Mouse (Mus musculus): ENCODE results near the gene Pax5. TPM values are rescaled to one million over a fixed set of nuclear protein-coding genes. Genes with fewer than 3 reads are reported as not detected.

Gene Pax5
- polyA plus RNA-seq, 1 experiment from 2014 or later: not detected

DNA sequence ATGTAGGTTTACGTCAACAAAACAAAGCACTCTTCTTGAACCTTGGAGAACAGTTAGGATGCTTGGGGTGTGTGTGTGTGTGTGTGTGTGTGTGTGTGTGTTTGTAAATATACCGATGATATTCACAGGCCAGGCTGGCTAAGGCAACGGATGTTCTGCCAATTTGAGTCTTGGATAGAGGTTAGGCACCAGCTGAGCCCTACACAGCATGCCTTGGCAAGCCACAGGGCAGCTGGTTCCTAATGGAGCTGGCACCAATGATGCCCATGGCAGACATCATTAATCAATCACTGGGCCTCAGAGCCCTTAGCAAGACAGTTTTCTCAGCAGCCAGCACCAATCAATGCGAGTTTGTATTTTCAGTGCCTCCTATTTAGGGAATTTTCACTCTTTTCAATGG is 173.5 kb downstream of the Pax5 start:
- no peaks in the 10 kb centered on the region for H3K4me1 ChIP-seq (replicated peaks; ENCODE audit: control insufficient read depth, insufficient read depth)

GRCm38 (mm10) chr4:44535646-44536045 is 174.6 kb downstream of the Pax5 start:
- DNase-seq (ENCODE audit: low spot score) (no peak), ATAC-seq (ENCODE audit: low FRiP score, low TSS enrichment) (no peak)
- Histone ChIP-seq H3K4me2 (replicated peaks; ENCODE audit: low read depth) (no peak overlapping the region), H3K4me1 (replicated peaks; ENCODE audit: control insufficient read depth, insufficient read depth) (no peaks in the 10 kb centered on the region), H3K36me3 (ENCODE audit: control insufficient read depth, insufficient read depth, low read length) (no peaks in the 10 kb centered on the region), H3K27ac (replicated peaks) (no peak overlapping the region), H3K27me3 (ENCODE audit: control insufficient read depth, insufficient read depth, low read length) (no peaks in the 10 kb centered on the region), H3K9me3 (ENCODE audit: control insufficient read depth, low read length) (no peaks in the 10 kb centered on the region), H3K9ac (ENCODE audit: low read length) (no peak overlapping the region), H3K4me3 (ENCODE audit: low read depth, low read length) (no peak overlapping the region)
- TF ChIP-seq CTCF (IDR thresholded peaks at IDR 0.05; ENCODE audit: low read depth): no peak
- no peak for TF ChIP-seq EP300 (optimal IDR thresholded peaks at IDR 0.05)
- WGBS: 87% methylated on average over 4 of the region's 4 CpGs

More for the DNA sequence above, 173.5 kb downstream of the Pax5 start:
- Histone ChIP-seq H3K4me3 (ENCODE audit: low read depth, low read length) (no peak overlapping the region), H3K9me3 (ENCODE audit: control insufficient read depth, low read length) (no peaks in the 10 kb centered on the region), H3K4me2 (replicated peaks; ENCODE audit: low read depth) (no peak overlapping the region), H3K9ac (ENCODE audit: low read length) (no peak overlapping the region), H3K27me3 (ENCODE audit: control insufficient read depth, insufficient read depth, low read length) (no peaks in the 10 kb centered on the region), H3K27ac (replicated peaks) (no peak overlapping the region), H3K36me3 (ENCODE audit: control insufficient read depth, insufficient read depth, low read length) (no peaks in the 10 kb centered on the region)
- TF ChIP-seq CTCF (IDR thresholded peaks at IDR 0.05; ENCODE audit: low read depth): no peak
- no peak for TF ChIP-seq EP300 (optimal IDR thresholded peaks at IDR 0.05)
- 78% methylated on average over 4 of the region's 4 CpGs for WGBS
- DNase-seq (ENCODE audit: low spot score) (no peak), ATAC-seq (ENCODE audit: low FRiP score, low TSS enrichment) (no peak)

DNA sequence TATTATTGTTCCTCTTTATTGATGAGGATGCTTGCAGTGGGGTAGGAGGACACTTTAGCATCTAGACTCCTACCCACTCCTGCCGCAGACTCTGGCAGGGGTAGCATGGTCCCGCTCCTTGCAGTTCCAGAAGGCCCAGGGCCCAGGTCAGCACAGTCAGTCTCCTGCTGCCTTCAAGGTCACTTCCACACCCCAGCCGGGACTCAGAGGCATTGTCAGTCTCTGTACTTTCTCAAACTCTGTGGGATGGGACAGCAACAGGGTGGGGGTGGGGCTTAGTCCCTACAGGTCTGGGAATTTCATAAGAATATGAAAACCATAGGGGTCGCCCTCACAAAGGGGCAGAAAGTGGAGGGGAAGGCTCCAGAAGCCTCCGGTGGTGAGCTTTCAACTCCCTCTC is 177.0 kb downstream of the Pax5 start:
- Histone ChIP-seq H3K9me3 (ENCODE audit: control insufficient read depth, low read length) (no peaks in the 10 kb centered on the region), H3K4me2 (replicated peaks; ENCODE audit: low read depth) (no peak overlapping the region), H3K4me1 (replicated peaks; ENCODE audit: control insufficient read depth, insufficient read depth) (no peaks in the 10 kb centered on the region), H3K9ac (ENCODE audit: low read length) (no peak overlapping the region), H3K36me3 (ENCODE audit: control insufficient read depth, insufficient read depth, low read length) (no peaks in the 10 kb centered on the region), H3K27me3 (ENCODE audit: control insufficient read depth, insufficient read depth, low read length) (no peaks in the 10 kb centered on the region), H3K27ac (replicated peaks) (no peak overlapping the region), H3K4me3 (ENCODE audit: low read depth, low read length) (no peak overlapping the region)
- WGBS: 64% methylated on average over 5 of the region's 5 CpGs
- ATAC-seq (ENCODE audit: low FRiP score, low TSS enrichment) (no peak), DNase-seq (ENCODE audit: low spot score) (no peak)
- TF ChIP-seq EP300 (optimal IDR thresholded peaks at IDR 0.05) (no peak), CTCF (IDR thresholded peaks at IDR 0.05; ENCODE audit: low read depth) (no peak)

DNA sequence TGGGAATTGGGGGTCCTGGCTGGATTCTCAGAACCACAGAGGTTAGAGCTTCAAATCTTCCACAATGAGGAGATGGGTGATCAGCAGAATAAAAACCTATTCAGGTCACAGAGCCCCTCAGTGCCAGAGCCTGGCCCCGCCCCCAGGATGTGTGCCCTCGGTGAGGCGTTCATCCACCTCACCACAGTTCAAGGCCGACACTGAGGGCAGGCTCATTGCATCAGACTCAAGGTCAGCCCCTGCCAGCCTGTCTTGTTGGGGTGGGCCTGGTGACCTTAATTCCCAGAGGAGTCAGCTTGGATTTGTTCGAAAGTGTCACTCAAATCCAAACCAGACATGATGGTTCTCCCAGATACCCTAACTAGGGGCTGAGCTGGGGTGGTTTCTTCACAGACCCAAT is 177.6 kb downstream of the Pax5 start:
- DNase-seq (ENCODE audit: low spot score) (no peak), ATAC-seq (ENCODE audit: low FRiP score, low TSS enrichment) (no peak)
- Histone ChIP-seq H3K4me3 (ENCODE audit: low read depth, low read length) (no peak overlapping the region), H3K4me1 (replicated peaks; ENCODE audit: control insufficient read depth, insufficient read depth) (no peaks in the 10 kb centered on the region), H3K4me2 (replicated peaks; ENCODE audit: low read depth) (no peak overlapping the region), H3K27ac (replicated peaks) (no peak overlapping the region), H3K27me3 (ENCODE audit: control insufficient read depth, insufficient read depth, low read length) (no peaks in the 10 kb centered on the region), H3K9ac (ENCODE audit: low read length) (no peak overlapping the region), H3K9me3 (ENCODE audit: control insufficient read depth, low read length) (no peaks in the 10 kb centered on the region), H3K36me3 (ENCODE audit: control insufficient read depth, insufficient read depth, low read length) (no peaks in the 10 kb centered on the region)
- 67% methylated on average over 5 of the region's 5 CpGs for WGBS
- TF ChIP-seq CTCF (IDR thresholded peaks at IDR 0.05; ENCODE audit: low read depth) (no peak), EP300 (optimal IDR thresholded peaks at IDR 0.05) (no peak)

- ATAC-seq (ENCODE audit: low FRiP score, low TSS enrichment) (no peak), DNase-seq (ENCODE audit: low spot score) (no peak)
- H3K9me3 ChIP-seq (ENCODE audit: control insufficient read depth, low read length): no peaks in the 10 kb centered on the region
- no peak overlapping the region for H3K4me3 ChIP-seq (ENCODE audit: low read depth, low read length)
- H3K27ac ChIP-seq (replicated peaks): no peak overlapping the region
- H3K4me1 ChIP-seq (replicated peaks; ENCODE audit: control insufficient read depth, insufficient read depth): no peaks in the 10 kb centered on the region
- no peak overlapping the region for H3K9ac ChIP-seq (ENCODE audit: low read length)
- no peaks in the 10 kb centered on the region for H3K27me3 ChIP-seq (ENCODE audit: control insufficient read depth, insufficient read depth, low read length)
- WGBS: 66% methylated on average over 3 of the region's 3 CpGs
- TF ChIP-seq CTCF (IDR thresholded peaks at IDR 0.05; ENCODE audit: low read depth) (peak; percentile 22; the same call in 1 of the 2 replicates), EP300 (optimal IDR thresholded peaks at IDR 0.05) (no peak)
- H3K4me2 ChIP-seq (replicated peaks; ENCODE audit: low read depth): no peak overlapping the region
- H3K36me3 ChIP-seq (ENCODE audit: control insufficient read depth, insufficient read depth, low read length): no peaks in the 10 kb centered on the region
Observed at GRCm38 (mm10) chr4:44525336-44525735, 185.0 kb downstream of the Pax5 start.

DNA sequence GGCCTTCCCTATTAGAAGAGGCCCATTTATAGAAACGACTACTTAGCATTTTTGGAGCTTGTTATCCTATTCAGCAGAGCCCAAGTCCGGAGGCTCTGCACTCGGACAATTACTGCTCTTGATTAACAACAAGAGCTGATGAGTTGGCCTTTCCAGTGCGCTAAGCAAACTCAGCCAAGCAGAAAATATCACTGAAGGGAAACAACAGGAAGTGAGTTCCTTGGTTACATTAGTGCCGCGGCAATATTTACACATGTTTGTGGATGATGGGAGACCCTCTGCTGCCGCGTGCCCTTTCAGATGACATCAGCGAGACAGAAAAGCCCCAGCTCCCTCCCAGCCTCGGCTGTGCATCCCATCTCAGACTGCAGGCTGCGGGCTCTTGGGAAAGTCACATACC is 191.4 kb downstream of the Pax5 start:
- Histone ChIP-seq H3K27ac (replicated peaks) (no peak overlapping the region), H3K27me3 (ENCODE audit: control insufficient read depth, insufficient read depth, low read length) (no peaks in the 10 kb centered on the region), H3K36me3 (ENCODE audit: control insufficient read depth, insufficient read depth, low read length) (no peaks in the 10 kb centered on the region), H3K4me3 (ENCODE audit: low read depth, low read length) (no peak overlapping the region), H3K4me2 (replicated peaks; ENCODE audit: low read depth) (no peak overlapping the region), H3K9me3 (ENCODE audit: control insufficient read depth, low read length) (no peaks in the 10 kb centered on the region), H3K9ac (ENCODE audit: low read length) (no peak overlapping the region), H3K4me1 (replicated peaks; ENCODE audit: control insufficient read depth, insufficient read depth) (no peaks in the 10 kb centered on the region)
- DNase-seq (ENCODE audit: low spot score) (no peak), ATAC-seq (ENCODE audit: low FRiP score, low TSS enrichment) (no peak)
- 70% methylated on average over 11 of the region's 11 CpGs for WGBS
- TF ChIP-seq CTCF (IDR thresholded peaks at IDR 0.05; ENCODE audit: low read depth): no peak
- TF ChIP-seq EP300 (optimal IDR thresholded peaks at IDR 0.05): no peak
